Mouse (Mus musculus) heart, adult 2 months (tissue): Measurements from ENCODE around the gene Plekhg3. TPM values are rescaled to one million over a fixed set of nuclear protein-coding genes. Genes with fewer than 3 reads are reported as not detected.

Experiments
- DNase-seq, 2 experiments: peaks; one replicate each; pipeline ENCODE4 v3.0.0; 2021
- H3K27ac ChIP-seq: fragments of 200-600 bp; 2 replicates; pipeline ENCODE4 v1.8.1; 2022
- H3K27me3 ChIP-seq: fragments of 200-500 bp; 2 replicates; pipeline ENCODE4 v1.6.1; 2012; ENCODE audit warnings: mild to moderate bottlenecking, low read length, inconsistent platforms, mixed read lengths; ENCODE audit not compliant: control insufficient read depth, insufficient read depth
- H3K36me3 ChIP-seq: fragments of 200-500 bp; 2 replicates; pipeline ENCODE4 v1.6.1; 2012; ENCODE audit warnings: low read length, inconsistent platforms; ENCODE audit not compliant: control insufficient read depth, insufficient read depth
- H3K4me1 ChIP-seq: fragments of 200-500 bp; 2 replicates; pipeline ENCODE4 v1.6.1; 2011; ENCODE audit warnings: low read length; ENCODE audit not compliant: control insufficient read depth, insufficient read depth
- H3K4me3 ChIP-seq: fragments of 200-600 bp; 2 replicates; pipeline ENCODE4 v1.8.1; 2022
- H3K79me2 ChIP-seq: fragments of 200-500 bp; replicated peaks from 2 replicates; pipeline ENCODE4 v1.6.1; 2012; ENCODE audit warnings: mild to moderate bottlenecking, inconsistent platforms, low read length, moderate library complexity, mixed read lengths; ENCODE audit not compliant: control insufficient read depth, insufficient read depth
- H3K9ac ChIP-seq: fragments of 200-500 bp; 2 replicates; pipeline ENCODE4 v1.6.1; 2012; ENCODE audit warnings: low read depth, mild to moderate bottlenecking, control low read depth, inconsistent platforms, low read length, mixed read lengths
- CTCF ChIP-seq: fragments of 200-600 bp; IDR thresholded peaks from 2 replicates; pipeline ENCODE4 v1.8.1; 2022; ENCODE audit warnings: antibody characterized with exemption, mild to moderate bottlenecking, moderate library complexity
- EP300 ChIP-seq: fragments of 200-500 bp; IDR thresholded peaks from 2 replicates; pipeline ENCODE4 v1.6.1; 2011; ENCODE audit warnings: low read depth, low read length, control low read depth; ENCODE audit not compliant: insufficient read depth
- POLR2A ChIP-seq: fragments of 200-500 bp; IDR thresholded peaks from 2 replicates; pipeline ENCODE4 v1.6.1; 2011; ENCODE audit warnings: mild to moderate bottlenecking, low read depth, low read length, control low read depth; ENCODE audit not compliant: insufficient read depth
- WGBS: fragments of 180-500 bp; shearing (Covaris S2); methylation state at CpG from one replicate; pipeline ENCODE4 v1.1.7; 2018; 5-methylcytosine and 5-hydroxymethylcytosine counted together
- intact Hi-C: fragments of 180-260 bp; cut with DNase I; formaldehyde crosslinking; loops from one replicate; pipeline ENCODE4 v1.15.1; 2025
- polyA plus RNA-seq: library from polyadenylated mRNA; depleted of rRNA; stranded (reverse); fragments of >200 nt; gene quantifications from 2 replicates; pipeline ENCODE4 v1.2.3, GENCODE M21; 2012
- total RNA-seq, 2 experiments: library from RNA; stranded (reverse); gene quantifications; 2 replicates each; pipeline ENCODE4 v1.2.3; 2021

Plekhg3 gene
- total and polyA plus RNA-seq, 3 experiments: 11.6 to 13.6 (median 12.9) TPM

DNA sequence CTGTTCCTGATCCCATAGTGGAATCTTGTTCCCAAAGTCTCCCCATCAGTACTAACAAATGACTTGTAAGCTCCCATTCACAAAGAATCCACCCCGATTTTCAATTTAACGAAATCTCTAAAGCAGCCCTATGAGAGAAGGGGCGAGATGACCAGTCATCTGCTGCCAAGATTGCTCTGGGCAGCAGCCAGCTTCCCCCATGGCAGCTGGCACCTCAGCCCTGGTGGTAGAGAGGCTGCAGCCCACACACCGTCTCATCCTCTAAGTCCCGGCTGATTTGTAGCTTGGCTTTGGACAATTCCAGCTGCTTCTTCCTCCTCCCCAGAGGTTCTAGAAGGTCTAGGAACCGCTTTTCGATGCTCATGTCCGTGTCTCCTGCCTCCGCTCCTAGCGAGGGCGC is 77.5 kb downstream of the Plekhg3 start:
- WGBS: 80% methylated on average over 11 of the region's 11 CpGs

DNA sequence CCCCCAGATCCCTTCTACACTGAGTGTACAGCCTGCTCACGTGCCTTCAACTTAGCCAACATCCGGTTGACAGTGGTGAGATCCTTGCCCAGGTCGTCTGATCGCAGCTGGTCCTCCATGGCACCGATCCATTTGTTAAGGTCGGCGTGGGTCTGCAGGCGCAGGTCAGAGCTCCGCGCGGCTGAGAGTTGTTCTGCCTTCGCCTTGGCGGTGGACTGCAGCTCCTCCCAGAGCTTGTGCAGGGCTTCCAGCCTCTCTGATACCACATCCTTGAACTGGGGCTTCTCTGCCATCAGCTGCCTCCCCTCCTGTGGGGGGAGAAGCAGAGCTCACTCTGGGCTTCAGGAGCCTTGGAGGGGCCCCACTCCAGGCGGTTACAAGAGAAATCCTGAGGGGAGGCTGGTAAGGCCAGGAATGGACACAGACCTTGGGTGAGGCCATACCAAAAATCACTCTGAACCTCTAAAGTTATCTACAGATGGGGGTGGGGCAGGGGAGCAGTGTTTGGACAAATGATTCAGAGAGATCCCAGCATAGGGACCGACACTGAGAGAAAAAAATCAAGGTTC is 78.4 kb downstream of the Plekhg3 start:
- no peaks in the 10 kb centered on the region for H3K36me3 ChIP-seq
- TF ChIP-seq CTCF: no peak
- TF ChIP-seq POLR2A: no peak
- no peak overlapping the region for H3K9ac ChIP-seq
- H3K4me3 ChIP-seq: no peak overlapping the region
- intact Hi-C loops: no loop called here
- no peak for DNase-seq
- H3K4me1 ChIP-seq: no peaks in the 10 kb centered on the region
- 81% methylated on average over 15 of the region's 15 CpGs for WGBS
- H3K27ac ChIP-seq: no peak overlapping the region
- no peaks in the 10 kb centered on the region for H3K79me2 ChIP-seq
- no peaks in the 10 kb centered on the region for H3K27me3 ChIP-seq

More for the DNA sequence above, 77.5 kb downstream of the Plekhg3 start:
- no peaks in the 10 kb centered on the region for H3K36me3 ChIP-seq
- H3K9ac ChIP-seq: no peak overlapping the region
- TF ChIP-seq POLR2A: no peak
- TF ChIP-seq EP300: no peak
- no peak for TF ChIP-seq CTCF
- intact Hi-C loops: no loop called here
- no peak for DNase-seq
- no peaks in the 10 kb centered on the region for H3K4me1 ChIP-seq
- H3K4me3 ChIP-seq: no peak overlapping the region
- H3K27me3 ChIP-seq: no peaks in the 10 kb centered on the region
- H3K27ac ChIP-seq: no peak overlapping the region
- H3K79me2 ChIP-seq: no peaks in the 10 kb centered on the region

DNA sequence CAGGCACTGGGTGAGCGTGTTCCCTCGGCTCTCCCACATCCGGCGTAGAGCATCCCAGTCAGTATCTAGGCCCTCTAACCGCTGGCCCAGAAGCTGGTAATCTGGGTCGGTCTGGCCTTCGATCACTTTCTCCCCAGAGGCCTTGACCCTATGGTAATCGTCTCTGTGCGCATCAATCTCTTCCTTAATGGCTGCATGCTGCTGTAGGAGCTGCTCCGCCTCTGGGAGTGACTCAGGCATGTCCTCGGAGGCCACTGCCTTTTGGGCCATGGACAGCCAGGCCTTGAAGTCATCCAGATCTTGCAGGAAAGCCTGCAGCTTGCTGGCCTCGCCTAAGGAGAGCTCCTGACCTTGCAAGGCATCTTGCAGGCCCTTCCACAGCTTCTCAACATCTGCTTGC is 81.9 kb downstream of the Plekhg3 start:
- DNase-seq: no peak
- H3K79me2 ChIP-seq: no peaks in the 10 kb centered on the region
- H3K9ac ChIP-seq: no peak overlapping the region
- H3K27me3 ChIP-seq: no peaks in the 10 kb centered on the region
- intact Hi-C loops: no loop called here
- no peak overlapping the region for H3K4me3 ChIP-seq
- H3K4me1 ChIP-seq: peaks cover 3% of the 10 kb centered on the region
- no peaks in the 10 kb centered on the region for H3K36me3 ChIP-seq
- WGBS: 84% methylated on average over 12 of the region's 12 CpGs
- TF ChIP-seq EP300: no peak
- no peak overlapping the region for H3K27ac ChIP-seq

GRCm38 (mm10) chr12:76614868-76615579 is 84.3 kb downstream of the Plekhg3 start:
- peak overlapping the region; percentile 48 for H3K27ac ChIP-seq
- H3K36me3 ChIP-seq: no peaks in the 10 kb centered on the region
- TF ChIP-seq POLR2A (no peak), EP300 (no peak), CTCF (no peak)
- H3K9ac ChIP-seq: no peak overlapping the region
- H3K4me1 ChIP-seq: peaks cover 3% of the 10 kb centered on the region
- WGBS: 19% methylated on average over 12 of the region's 12 CpGs
- intact Hi-C loops: no loop called here
- no peak for DNase-seq
- no peak overlapping the region for H3K4me3 ChIP-seq
- no peaks in the 10 kb centered on the region for H3K27me3 ChIP-seq
- H3K79me2 ChIP-seq: no peaks in the 10 kb centered on the region

DNA sequence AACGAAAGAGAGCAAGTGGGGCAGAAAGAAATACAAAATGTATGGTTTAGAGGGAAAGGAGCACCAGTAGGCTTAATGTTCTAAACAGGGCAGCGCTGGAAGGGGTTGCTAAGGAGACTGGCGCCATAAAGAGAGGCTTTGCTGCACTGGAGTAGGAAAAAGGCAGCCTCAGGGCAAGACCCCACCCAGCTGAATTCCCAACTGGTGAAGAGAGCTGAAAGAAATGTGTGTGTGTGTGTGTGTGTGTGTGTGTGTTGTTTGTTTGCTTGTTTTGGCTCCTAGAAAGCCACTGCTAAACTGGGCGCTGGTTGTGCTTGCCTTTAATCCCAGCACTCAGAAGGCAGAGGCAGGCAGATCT is 84.9 kb downstream of the Plekhg3 start:
- Histone ChIP-seq H3K27me3 (no peaks in the 10 kb centered on the region), H3K4me1 (peaks cover 3% of the 10 kb centered on the region), H3K36me3 (no peaks in the 10 kb centered on the region), H3K27ac (peak overlapping the region; percentile 48), H3K4me3 (no peak overlapping the region), H3K79me2 (no peaks in the 10 kb centered on the region), H3K9ac (no peak overlapping the region)
- DNase-seq: no peak
- WGBS: 60% methylated on average over 4 of the region's 4 CpGs
- TF ChIP-seq POLR2A (no peak), EP300 (no peak), CTCF (no peak)
- intact Hi-C loops: no loop called here

GRCm38 (mm10) chr12:76618175-76618574 is 87.5 kb downstream of the Plekhg3 start:
- Histone ChIP-seq H3K27me3 (no peaks in the 10 kb centered on the region), H3K9ac (no peak overlapping the region), H3K27ac (no peak overlapping the region), H3K4me1 (peaks cover 3% of the 10 kb centered on the region), H3K4me3 (no peak overlapping the region), H3K79me2 (no peaks in the 10 kb centered on the region), H3K36me3 (no peaks in the 10 kb centered on the region)
- TF ChIP-seq EP300 (0 out of 2 replicates have a peak, but pooled peaks have one; percentile 16), CTCF (no peak)
- WGBS: 76% methylated on average over 4 of the region's 4 CpGs
- intact Hi-C loops: no loop called here
- no peak for DNase-seq
